Mouse (Mus musculus): Measurements from ENCODE around the gene Mark3.

DNA sequence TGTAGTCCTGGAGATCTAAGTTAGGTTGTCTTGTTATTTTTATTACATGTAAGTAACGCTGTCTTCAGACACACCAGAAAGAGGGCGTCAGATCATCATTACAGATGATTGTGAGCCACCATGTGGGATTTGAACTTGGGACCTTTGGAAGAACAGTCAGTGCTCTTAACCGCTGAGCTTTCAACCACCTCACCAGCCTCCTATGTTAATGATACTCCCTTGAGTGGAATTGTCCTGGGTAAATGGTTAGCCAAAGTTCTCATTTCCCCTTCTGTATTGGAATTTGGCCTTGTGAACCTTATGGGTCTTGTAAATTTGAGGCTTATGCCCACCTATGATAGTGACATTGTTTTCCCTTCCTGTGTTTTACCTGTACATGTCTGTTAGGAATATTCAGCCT, 27.3 kb upstream of the Mark3 start:
- TF ChIP-seq CHD2 (IDR thresholded peaks at IDR 0.05; ENCODE audit: low read depth, low read length) (no peak), ZC3H11A (IDR thresholded peaks at IDR 0.05; ENCODE audit: borderline replicate concordance, low read depth, low read length) (no peak)
